In the genomic region with DNA sequence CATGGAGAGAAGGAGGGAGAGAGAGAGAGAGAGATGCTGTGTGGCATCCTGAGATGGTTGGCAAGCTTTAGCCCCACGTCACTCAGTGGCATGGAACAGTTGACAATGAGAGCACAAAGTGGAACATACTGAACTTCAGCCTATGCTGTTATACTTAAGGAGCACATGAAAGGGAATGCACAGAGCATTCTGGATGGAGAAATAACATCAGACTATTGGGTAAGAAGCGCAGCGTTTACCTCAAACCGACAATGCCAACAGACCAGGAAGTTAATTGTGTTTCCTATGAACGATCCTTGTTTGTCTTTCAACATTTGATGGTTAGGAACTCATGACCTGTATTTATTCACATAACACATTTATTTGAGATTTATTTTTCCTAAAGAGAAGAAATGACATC, we compare ENCODE assay signal across 15 mouse cellular contexts. TPM values are rescaled to one million over a fixed set of nuclear protein-coding genes. Genes with fewer than 3 reads are reported as not detected.
DNase-seq lines count a peak whose midpoint lies in the region; ATAC-seq lines count a peak whose summit lies in the region.
"Had no signal": no experiment of that assay in that cellular context is flagged by ENCODE, and none has a peak within 500 bp of the region (broad histone marks: within the 10 kb centered on the region; RNA-seq: fewer than 3 reads in every experiment).

No protein-coding gene starts in this region.

- peak; percentile 98 for ATAC-seq in granulocyte monocyte progenitor cell, adult 5-6 weeks (replicated peaks; ENCODE audit: poor library complexity, severe bottlenecking)
- ATAC-seq in megakaryocyte-erythroid progenitor cell, adult 5-6 weeks (replicated peaks; ENCODE audit: low FRiP score, low TSS enrichment, poor library complexity, severe bottlenecking): 0 out of 2 replicates have a peak, but pooled peaks have one; percentile 34
- ATAC-seq: CD4-positive, CD25-positive, alpha-beta regulatory T cell, adult 4 months; forebrain, embryonic 13.5 days; forebrain, postnatal 0 days had no signal

- peak; percentile 20 for DNase-seq in lung, postnatal 25 days (ENCODE audit: low spot score)
- DNase-seq in lung, postnatal 4 days: no peak
- no peak for DNase-seq in urinary bladder, adult 2 months (ENCODE audit: low spot score)
- DNase-seq in adipocyte (ENCODE audit: low spot score): no peak
- DNase-seq: adrenal gland, postnatal 14 days; B cell, adult 2 months; cerebellum, adult 11-12 months; cerebellum, adult 9-11 months; cerebellum, postnatal 36 days; forebrain, postnatal 0 days; gastrocnemius, postnatal 14 days had no signal

RNA-seq across cellular contexts. Expression of a gene that starts 8.8 kb away (rescaled TPM):
- total RNA-seq in granulocyte monocyte progenitor cell, adult 5-6 weeks (2014; fragmentation: Nextera tagmentation): 75.2 and 80.9 TPM in 2 replicates
- 158 and 181 TPM in 2 replicates for total RNA-seq in granulocyte monocyte progenitor cell, adult 5-6 weeks (2017)
- 17.6 and 24.0 TPM in 2 replicates for total RNA-seq in megakaryocyte-erythroid progenitor cell, adult 5-6 weeks (2014; fragmentation: Nextera tagmentation)
- total RNA-seq in megakaryocyte-erythroid progenitor cell, adult 5-6 weeks (2017): 34.2 and 53.8 TPM in 2 replicates
- 8.7 and 12.0 TPM in 2 replicates for polyA plus RNA-seq in urinary bladder, adult 2 months (2012; rRNA removed)
